Mouse (Mus musculus): Measurements from ENCODE around the gene Kalrn. TPM values are rescaled to one million over a fixed set of nuclear protein-coding genes. Genes with fewer than 3 reads are reported as not detected.

Gene Kalrn
- polyA plus RNA-seq, 1 experiment from 2014 or later, result 23.7 TPM

GRCm38 (mm10) chr16:34343161-34343560 lies 230.2 kb downstream of the Kalrn start:
- no peak overlapping the region for H3K9ac ChIP-seq (replicated peaks)
- peaks cover 27% of the 10 kb centered on the region; the same call in 1 of the 2 replicates for H3K4me1 ChIP-seq
- H3K27ac ChIP-seq (replicated peaks), result no peak overlapping the region
- H3K27me3 ChIP-seq (replicated peaks), result no peaks in the 10 kb centered on the region
- no peak overlapping the region for H3K4me3 ChIP-seq (replicated peaks)
- no peaks in the 10 kb centered on the region for H3K36me3 ChIP-seq
- ATAC-seq (ENCODE audit: low FRiP score), result no peak
- no peak overlapping the region for H3K4me2 ChIP-seq
- WGBS, result 92% methylated on average over 4 of the region's 4 CpGs
- no peaks in the 10 kb centered on the region for H3K9me3 ChIP-seq (replicated peaks)

GRCm38 (mm10) chr16:34342369-34343160 lies 230.8 kb downstream of the Kalrn start:
- Histone ChIP-seq H3K4me3 (replicated peaks) (no peak overlapping the region), H3K4me2 (no peak overlapping the region), H3K9ac (replicated peaks) (no peak overlapping the region), H3K4me1 (peaks cover 25% of the 10 kb centered on the region; the same call in 1 of the 2 replicates), H3K27me3 (replicated peaks) (no peaks in the 10 kb centered on the region), H3K36me3 (no peaks in the 10 kb centered on the region), H3K9me3 (replicated peaks) (no peaks in the 10 kb centered on the region), H3K27ac (replicated peaks) (0 out of 2 replicates have a peak overlapping the region, but pooled peaks have one; percentile 4)
- 73% methylated on average over 7 of the region's 7 CpGs for WGBS
- ATAC-seq (ENCODE audit: low FRiP score), result no peak

GRCm38 (mm10) chr16:34334919-34335318 lies 238.4 kb downstream of the Kalrn start:
- H3K27ac ChIP-seq (replicated peaks), result no peak overlapping the region
- no peak overlapping the region for H3K9ac ChIP-seq (replicated peaks)
- 49% methylated on average over 4 of the region's 4 CpGs for WGBS
- H3K9me3 ChIP-seq (replicated peaks), result no peaks in the 10 kb centered on the region
- H3K27me3 ChIP-seq (replicated peaks), result no peaks in the 10 kb centered on the region
- 0 out of 2 replicates have a peak, but pooled peaks have one; percentile 25 for ATAC-seq (ENCODE audit: low FRiP score)
- no peaks in the 10 kb centered on the region for H3K36me3 ChIP-seq
- peaks cover 43% of the 10 kb centered on the region for H3K4me1 ChIP-seq
- no peak overlapping the region for H3K4me2 ChIP-seq
- no peak overlapping the region for H3K4me3 ChIP-seq (replicated peaks)

- no peak overlapping the region for H3K9ac ChIP-seq (replicated peaks)
These were observed 241.7 kb downstream of the Kalrn start for GRCm38 (mm10) chr16:34331630-34332029.

GRCm38 (mm10) chr16:34329876-34330275 lies 243.5 kb downstream of the Kalrn start:
- Histone ChIP-seq H3K9ac (replicated peaks) (0 out of 2 replicates have a peak overlapping the region, but pooled peaks have one; percentile 3), H3K4me2 (peak overlapping the region; percentile 39), H3K36me3 (no peaks in the 10 kb centered on the region), H3K4me1 (peaks cover 39% of the 10 kb centered on the region), H3K9me3 (replicated peaks) (no peaks in the 10 kb centered on the region), H3K4me3 (replicated peaks) (no peak overlapping the region), H3K27me3 (replicated peaks) (no peaks in the 10 kb centered on the region), H3K27ac (replicated peaks) (peak overlapping the region; percentile 61)
- 26% methylated on average over 9 of the region's 9 CpGs for WGBS
- no peak for ATAC-seq (ENCODE audit: low FRiP score)

More at GRCm38 (mm10) chr16:34331630-34332029, 241.7 kb downstream of the Kalrn start:
- H3K27me3 ChIP-seq (replicated peaks), result no peaks in the 10 kb centered on the region
- no peak overlapping the region for H3K4me2 ChIP-seq
- peaks cover 43% of the 10 kb centered on the region for H3K4me1 ChIP-seq
- WGBS, result 56% methylated on average over 5 of the region's 5 CpGs
- no peak overlapping the region for H3K4me3 ChIP-seq (replicated peaks)
- ATAC-seq (ENCODE audit: low FRiP score), result no peak
- H3K36me3 ChIP-seq, result no peaks in the 10 kb centered on the region
- H3K27ac ChIP-seq (replicated peaks), result no peak overlapping the region
- H3K9me3 ChIP-seq (replicated peaks), result no peaks in the 10 kb centered on the region

- ATAC-seq (ENCODE audit: low FRiP score), result peak; percentile 75; the same call in 1 of the 2 replicates
- Histone ChIP-seq H3K9ac (replicated peaks) (0 out of 2 replicates have a peak overlapping the region, but pooled peaks have one; percentile 3), H3K4me1 (peaks cover 35% of the 10 kb centered on the region), H3K27ac (replicated peaks) (peak overlapping the region; percentile 61), H3K4me3 (replicated peaks) (no peak overlapping the region), H3K9me3 (replicated peaks) (no peaks in the 10 kb centered on the region), H3K4me2 (peak overlapping the region; percentile 39), H3K36me3 (no peaks in the 10 kb centered on the region), H3K27me3 (replicated peaks) (no peaks in the 10 kb centered on the region)
- WGBS, result 25% methylated on average over 12 of the region's 12 CpGs
These were observed 243.9 kb downstream of the Kalrn start for GRCm38 (mm10) chr16:34329431-34329873.

- no peaks in the 10 kb centered on the region for H3K9me3 ChIP-seq (replicated peaks)
- no peaks in the 10 kb centered on the region for H3K27me3 ChIP-seq (replicated peaks)
- no peaks in the 10 kb centered on the region for H3K36me3 ChIP-seq
- H3K4me3 ChIP-seq (replicated peaks), result no peak overlapping the region
- H3K4me1 ChIP-seq, result peaks cover 29% of the 10 kb centered on the region
- H3K27ac ChIP-seq (replicated peaks), result no peak overlapping the region
- no peak overlapping the region for H3K9ac ChIP-seq (replicated peaks)
- no peak for ATAC-seq (ENCODE audit: low FRiP score)
- H3K4me2 ChIP-seq, result no peak overlapping the region
- 74% methylated on average over 5 of the region's 5 CpGs for WGBS
These were observed 245.4 kb downstream of the Kalrn start for GRCm38 (mm10) chr16:34327890-34328289.

- Histone ChIP-seq H3K9ac (replicated peaks) (no peak overlapping the region), H3K9me3 (replicated peaks) (no peaks in the 10 kb centered on the region), H3K4me1 (peaks cover 29% of the 10 kb centered on the region), H3K27me3 (replicated peaks) (no peaks in the 10 kb centered on the region), H3K27ac (replicated peaks) (no peak overlapping the region), H3K4me3 (replicated peaks) (no peak overlapping the region), H3K4me2 (no peak overlapping the region), H3K36me3 (no peaks in the 10 kb centered on the region)
- no peak for ATAC-seq (ENCODE audit: low FRiP score)
- 87% methylated on average over 3 of the region's 3 CpGs for WGBS
These were observed 247.5 kb downstream of the Kalrn start for GRCm38 (mm10) chr16:34325869-34326268.

- Histone ChIP-seq H3K4me1 (peaks cover 25% of the 10 kb centered on the region), H3K27me3 (replicated peaks) (no peaks in the 10 kb centered on the region), H3K27ac (replicated peaks) (no peak overlapping the region), H3K4me3 (replicated peaks) (no peak overlapping the region), H3K36me3 (no peaks in the 10 kb centered on the region), H3K4me2 (no peak overlapping the region), H3K9me3 (replicated peaks) (no peaks in the 10 kb centered on the region), H3K9ac (replicated peaks) (no peak overlapping the region)
- 94% methylated on average over 4 of the region's 4 CpGs for WGBS
- no peak for ATAC-seq (ENCODE audit: low FRiP score)
These were observed 248.2 kb downstream of the Kalrn start for GRCm38 (mm10) chr16:34325161-34325560.

- Histone ChIP-seq H3K27me3 (replicated peaks) (no peaks in the 10 kb centered on the region), H3K4me2 (no peak overlapping the region), H3K9me3 (replicated peaks) (no peaks in the 10 kb centered on the region), H3K4me3 (replicated peaks) (no peak overlapping the region), H3K4me1 (peaks cover 24% of the 10 kb centered on the region), H3K9ac (replicated peaks) (no peak overlapping the region), H3K36me3 (no peaks in the 10 kb centered on the region), H3K27ac (replicated peaks) (no peak overlapping the region)
- ATAC-seq (ENCODE audit: low FRiP score), result no peak
- WGBS, result 54% methylated on average over 3 of the region's 3 CpGs
These were observed 248.6 kb downstream of the Kalrn start for GRCm38 (mm10) chr16:34324735-34325134.

GRCm38 (mm10) chr16:34323496-34323895 lies 249.8 kb downstream of the Kalrn start:
- no peak overlapping the region for H3K9ac ChIP-seq (replicated peaks)
- H3K4me3 ChIP-seq (replicated peaks), result no peak overlapping the region
- no peak overlapping the region for H3K27ac ChIP-seq (replicated peaks)
- WGBS, result 81% methylated on average over 1 of the region's 1 CpGs
- H3K27me3 ChIP-seq (replicated peaks), result 0 out of 2 replicates have a peak, but pooled peaks cover 4% of the 10 kb centered on the region
- H3K36me3 ChIP-seq, result no peaks in the 10 kb centered on the region
- H3K4me2 ChIP-seq, result no peak overlapping the region
- ATAC-seq (ENCODE audit: low FRiP score), result no peak
- no peaks in the 10 kb centered on the region for H3K9me3 ChIP-seq (replicated peaks)
- peaks cover 16% of the 10 kb centered on the region for H3K4me1 ChIP-seq

- no peaks in the 10 kb centered on the region for H3K36me3 ChIP-seq
- H3K9ac ChIP-seq (replicated peaks), result no peak overlapping the region
- H3K27ac ChIP-seq (replicated peaks), result 0 out of 2 replicates have a peak overlapping the region, but pooled peaks have one; percentile 3
- 0 out of 2 replicates have a peak, but pooled peaks cover 4% of the 10 kb centered on the region for H3K27me3 ChIP-seq (replicated peaks)
- no peak overlapping the region for H3K4me3 ChIP-seq (replicated peaks)
- H3K9me3 ChIP-seq (replicated peaks), result no peaks in the 10 kb centered on the region
- peaks cover 13% of the 10 kb centered on the region for H3K4me1 ChIP-seq
- peak; percentile 60; the same call in 1 of the 2 replicates for ATAC-seq (ENCODE audit: low FRiP score)
- 19% methylated on average over 4 of the region's 4 CpGs for WGBS
- H3K4me2 ChIP-seq, result no peak overlapping the region
These were observed 250.8 kb downstream of the Kalrn start for GRCm38 (mm10) chr16:34322546-34322945.

Data from neural tube, embryonic 15.5 days (tissue).